Mouse (Mus musculus): ENCODE data around the gene Uncx. TPM values are rescaled to one million over a fixed set of nuclear protein-coding genes. Genes with fewer than 3 reads are reported as not detected.
"Not testable (repeated sequence)": the region's sequence is repeated elsewhere in the genome, so short reads cannot be mapped to it uniquely, and the experiment has no call there.

Gene Uncx
- polyA plus RNA-seq, 1 experiment from 2014 or later = 44.0 TPM

GRCm38 (mm10) chr5:139584971-139585747 lies 41.9 kb downstream of the Uncx start:
- peak overlapping the region; percentile 72 for H3K27ac ChIP-seq (replicated peaks; ENCODE audit: low read depth, low read length)
- peak overlapping the region; percentile 45 for H3K4me2 ChIP-seq (ENCODE audit: low read length)
- peak overlapping the region; percentile 13; the same call in 1 of the 2 replicates for H3K4me3 ChIP-seq (replicated peaks; ENCODE audit: low read depth, low read length)
- peaks cover 28% of the 10 kb centered on the region; the same call in 1 of the 2 replicates for H3K27me3 ChIP-seq (ENCODE audit: control insufficient read depth, insufficient read depth, low read length)
- no peaks in the 10 kb centered on the region for H3K36me3 ChIP-seq (ENCODE audit: control insufficient read depth, insufficient read depth, low read length)
- H3K9ac ChIP-seq (replicated peaks; ENCODE audit: low read length) = 0 out of 2 replicates have a peak overlapping the region, but pooled peaks have one; percentile 6
- H3K9me3 ChIP-seq (ENCODE audit: control insufficient read depth, low read length) = no peaks in the 10 kb centered on the region
- WGBS = 3% methylated on average over 39 of the region's 39 CpGs
- H3K4me1 ChIP-seq (ENCODE audit: control insufficient read depth, insufficient read depth, low read length) = peaks cover 28% of the 10 kb centered on the region
- ATAC-seq (ENCODE audit: low FRiP score, low TSS enrichment) (peak; percentile 66; the same call in 1 of the 2 replicates), DNase-seq (peak; percentile 71)

- H3K4me1 ChIP-seq (ENCODE audit: control insufficient read depth, insufficient read depth, low read length) = peaks cover 22% of the 10 kb centered on the region
- peak overlapping the region; percentile 72 for H3K27ac ChIP-seq (replicated peaks; ENCODE audit: low read depth, low read length)
- no peak for ATAC-seq (ENCODE audit: low FRiP score, low TSS enrichment)
- H3K4me3 ChIP-seq (replicated peaks; ENCODE audit: low read depth, low read length) = 0 out of 2 replicates have a peak overlapping the region, but pooled peaks have one; percentile 13
- DNase-seq = no peak
- H3K36me3 ChIP-seq (ENCODE audit: control insufficient read depth, insufficient read depth, low read length) = no peaks in the 10 kb centered on the region
- no peaks in the 10 kb centered on the region for H3K9me3 ChIP-seq (ENCODE audit: control insufficient read depth, low read length)
- 10% methylated on average over 8 of the region's 8 CpGs for WGBS
- H3K4me2 ChIP-seq (ENCODE audit: low read length) = peak overlapping the region; percentile 45
- no peak overlapping the region for H3K9ac ChIP-seq (replicated peaks; ENCODE audit: low read length)
- H3K27me3 ChIP-seq (ENCODE audit: control insufficient read depth, insufficient read depth, low read length) = peaks cover 28% of the 10 kb centered on the region; the same call in 1 of the 2 replicates
Observed at GRCm38 (mm10) chr5:139585748-139586060, 42.4 kb downstream of the Uncx start.

- Histone ChIP-seq H3K4me1 (ENCODE audit: control insufficient read depth, insufficient read depth, low read length) (peaks cover 12% of the 10 kb centered on the region), H3K27me3 (ENCODE audit: control insufficient read depth, insufficient read depth, low read length) (peaks cover 23% of the 10 kb centered on the region; the same call in 1 of the 2 replicates)
- not testable (repeated sequence) for H3K4me3 ChIP-seq (replicated peaks; ENCODE audit: low read depth, low read length); ATAC-seq (ENCODE audit: low FRiP score, low TSS enrichment); H3K4me2 ChIP-seq (ENCODE audit: low read length); H3K9ac ChIP-seq (replicated peaks; ENCODE audit: low read length); DNase-seq; H3K36me3 ChIP-seq (ENCODE audit: control insufficient read depth, insufficient read depth, low read length); H3K27ac ChIP-seq (replicated peaks; ENCODE audit: low read depth, low read length); H3K9me3 ChIP-seq (ENCODE audit: control insufficient read depth, low read length)
- WGBS = 82% methylated on average over 4 of the region's 5 CpGs
Observed at GRCm38 (mm10) chr5:139587459-139587858, 44.2 kb downstream of the Uncx start.

- DNase-seq; H3K27ac ChIP-seq (replicated peaks; ENCODE audit: low read depth, low read length); H3K36me3 ChIP-seq (ENCODE audit: control insufficient read depth, insufficient read depth, low read length); ATAC-seq (ENCODE audit: low FRiP score, low TSS enrichment); H3K4me3 ChIP-seq (replicated peaks; ENCODE audit: low read depth, low read length); H3K9ac ChIP-seq (replicated peaks; ENCODE audit: low read length); H3K27me3 ChIP-seq (ENCODE audit: control insufficient read depth, insufficient read depth, low read length); H3K4me2 ChIP-seq (ENCODE audit: low read length); H3K9me3 ChIP-seq (ENCODE audit: control insufficient read depth, low read length): not testable (repeated sequence)
- peaks cover 15% of the 10 kb centered on the region; the same call in 1 of the 2 replicates for H3K4me1 ChIP-seq (ENCODE audit: control insufficient read depth, insufficient read depth, low read length)
- WGBS = 44% methylated on average over 6 of the region's 6 CpGs
Observed at GRCm38 (mm10) chr5:139590682-139591360, 47.5 kb downstream of the Uncx start.

- H3K27ac ChIP-seq (replicated peaks; ENCODE audit: low read depth, low read length) = no peak overlapping the region
- no peak overlapping the region for H3K4me2 ChIP-seq (ENCODE audit: low read length)
- H3K9me3 ChIP-seq (ENCODE audit: control insufficient read depth, low read length) = no peaks in the 10 kb centered on the region
- no peaks in the 10 kb centered on the region for H3K27me3 ChIP-seq (ENCODE audit: control insufficient read depth, insufficient read depth, low read length)
- peaks cover 15% of the 10 kb centered on the region; the same call in 1 of the 2 replicates for H3K4me1 ChIP-seq (ENCODE audit: control insufficient read depth, insufficient read depth, low read length)
- WGBS = 89% methylated on average over 3 of the region's 3 CpGs
- H3K4me3 ChIP-seq (replicated peaks; ENCODE audit: low read depth, low read length) = no peak overlapping the region
- ATAC-seq (ENCODE audit: low FRiP score, low TSS enrichment) (no peak), DNase-seq (no peak)
- no peak overlapping the region for H3K9ac ChIP-seq (replicated peaks; ENCODE audit: low read length)
- no peaks in the 10 kb centered on the region for H3K36me3 ChIP-seq (ENCODE audit: control insufficient read depth, insufficient read depth, low read length)
Observed at GRCm38 (mm10) chr5:139592011-139592410, 48.7 kb downstream of the Uncx start.

- 69% methylated on average over 3 of the region's 3 CpGs for WGBS
- DNase-seq = no peak
- peaks cover 15% of the 10 kb centered on the region; the same call in 1 of the 2 replicates for H3K4me1 ChIP-seq (ENCODE audit: control insufficient read depth, insufficient read depth, low read length)
- no peak overlapping the region for H3K4me3 ChIP-seq (replicated peaks; ENCODE audit: low read depth, low read length)
- no peaks in the 10 kb centered on the region for H3K27me3 ChIP-seq (ENCODE audit: control insufficient read depth, insufficient read depth, low read length)
- no peak overlapping the region for H3K9ac ChIP-seq (replicated peaks; ENCODE audit: low read length)
- no peaks in the 10 kb centered on the region for H3K36me3 ChIP-seq (ENCODE audit: control insufficient read depth, insufficient read depth, low read length)
- 0 out of 2 replicates have a peak overlapping the region, but pooled peaks have one; percentile 26 for H3K27ac ChIP-seq (replicated peaks; ENCODE audit: low read depth, low read length)
- no peaks in the 10 kb centered on the region for H3K9me3 ChIP-seq (ENCODE audit: control insufficient read depth, low read length)
- H3K4me2 ChIP-seq (ENCODE audit: low read length) = no peak overlapping the region
- ATAC-seq (ENCODE audit: low FRiP score, low TSS enrichment) = no peak
Observed at GRCm38 (mm10) chr5:139592850-139593249, 49.6 kb downstream of the Uncx start.

GRCm38 (mm10) chr5:139593746-139594145 lies 50.5 kb downstream of the Uncx start:
- Histone ChIP-seq H3K27ac (replicated peaks; ENCODE audit: low read depth, low read length) (no peak overlapping the region), H3K36me3 (ENCODE audit: control insufficient read depth, insufficient read depth, low read length) (no peaks in the 10 kb centered on the region), H3K27me3 (ENCODE audit: control insufficient read depth, insufficient read depth, low read length) (no peaks in the 10 kb centered on the region), H3K9ac (replicated peaks; ENCODE audit: low read length) (0 out of 2 replicates have a peak overlapping the region, but pooled peaks have one; percentile 2), H3K4me2 (ENCODE audit: low read length) (peak overlapping the region; percentile 36), H3K4me3 (replicated peaks; ENCODE audit: low read depth, low read length) (no peak overlapping the region), H3K9me3 (ENCODE audit: control insufficient read depth, low read length) (no peaks in the 10 kb centered on the region), H3K4me1 (ENCODE audit: control insufficient read depth, insufficient read depth, low read length) (peaks cover 20% of the 10 kb centered on the region)
- DNase-seq (peak; percentile 67), ATAC-seq (ENCODE audit: low FRiP score, low TSS enrichment) (no peak)
- WGBS = 5% methylated on average over 21 of the region's 21 CpGs

- H3K27me3 ChIP-seq (ENCODE audit: control insufficient read depth, insufficient read depth, low read length) = no peaks in the 10 kb centered on the region
- peaks cover 32% of the 10 kb centered on the region for H3K4me1 ChIP-seq (ENCODE audit: control insufficient read depth, insufficient read depth, low read length)
- H3K4me2 ChIP-seq (ENCODE audit: low read length) = no peak overlapping the region
- H3K27ac ChIP-seq (replicated peaks; ENCODE audit: low read depth, low read length) = peak overlapping the region; percentile 33; the same call in 1 of the 2 replicates
- WGBS = 74% methylated on average over 14 of the region's 14 CpGs
- peak overlapping the region; percentile 17; the same call in 1 of the 2 replicates for H3K9ac ChIP-seq (replicated peaks; ENCODE audit: low read length)
- no peaks in the 10 kb centered on the region for H3K36me3 ChIP-seq (ENCODE audit: control insufficient read depth, insufficient read depth, low read length)
- H3K9me3 ChIP-seq (ENCODE audit: control insufficient read depth, low read length) = no peaks in the 10 kb centered on the region
- no peak for ATAC-seq (ENCODE audit: low FRiP score, low TSS enrichment)
- DNase-seq = peak; percentile 49
- no peak overlapping the region for H3K4me3 ChIP-seq (replicated peaks; ENCODE audit: low read depth, low read length)
Observed at GRCm38 (mm10) chr5:139595001-139595400, 51.7 kb downstream of the Uncx start.
